Mouse (Mus musculus) CH12.LX (cell line): ENCODE measurements at regions not wholly inside any gene's neighbourhood (a gene's known extent, or its start where the extent isn't known, plus 50 kb on each side); places are given as distances from the start of the nearest gene placed in this dataset.

Experiments
- DNase-seq: peaks from one replicate; pipeline ENCODE4 v3.0.0-alpha.2; 2013; ENCODE audit errors: extremely low read depth
- H3K27ac ChIP-seq: 2 replicates; pipeline ENCODE4 v1.5.1; 2012; ENCODE audit warnings: low read depth, mild to moderate bottlenecking, control low read depth, moderate library complexity; ENCODE audit not compliant: insufficient read depth
- H3K27me3 ChIP-seq: replicated peaks from 2 replicates; pipeline ENCODE3; 2012; ENCODE audit warnings: inconsistent platforms
- H3K36me3 ChIP-seq, 2 experiments: replicated peaks in 1 of 2; 2 replicates each; pipeline versions ENCODE3 to v1.6.1; 2012; ENCODE audit warnings: inconsistent platforms in 1 of 2, low read length in 1 of 2, mild to moderate bottlenecking in 1 of 2, mixed read lengths in 1 of 2, moderate library complexity in 1 of 2; ENCODE audit not compliant: control insufficient read depth in 1 of 2, insufficient read depth in 1 of 2
- H3K4me1 ChIP-seq, 2 experiments: 2 replicates each; pipeline ENCODE4 v1.6.1; 2012; ENCODE audit warnings: inconsistent platforms in 1 of 2, moderate library complexity in 1 of 2; ENCODE audit not compliant: insufficient read depth in 2 of 2, control insufficient read depth in 1 of 2
- H3K4me2 ChIP-seq: 2 replicates; pipeline ENCODE4 v1.6.1; 2012; ENCODE audit warnings: low read depth, mild to moderate bottlenecking, control low read depth; ENCODE audit not compliant: poor library complexity, insufficient read depth, severe bottlenecking
- H3K4me3 ChIP-seq, 3 experiments: fragments of 150-350 bp in 1 of 3; sonication (generic) in 1 of 3; replicated peaks in 1 of 3; 2 replicates each; pipeline versions ENCODE3 to v1.5.1; 2011 to 2012; ENCODE audit warnings: low read depth in 2 of 3, low read length in 2 of 3, mild to moderate bottlenecking in 2 of 3, moderate library complexity in 2 of 3, control low read depth in 1 of 3, improper control_type of control experiment in 1 of 3, inconsistent platforms in 1 of 3, mixed read lengths in 1 of 3; ENCODE audit not compliant: poor library complexity in 1 of 3
- H3K79me2 ChIP-seq: replicated peaks from 2 replicates; pipeline ENCODE4 v1.6.1; 2012; ENCODE audit warnings: mild to moderate bottlenecking, moderate library complexity; ENCODE audit not compliant: control insufficient read depth, poor library complexity, insufficient read depth, severe bottlenecking; ENCODE audit errors: extremely low read depth
- H3K9ac ChIP-seq: 2 replicates; pipeline ENCODE4 v1.6.1; 2012; ENCODE audit warnings: low read depth, mild to moderate bottlenecking, control low read depth, moderate library complexity; ENCODE audit not compliant: insufficient read depth
- H3K9me3 ChIP-seq: replicated peaks from 2 replicates; pipeline ENCODE3; 2012; ENCODE audit warnings: low read length, inconsistent platforms, mixed read lengths
- BHLHE40 ChIP-seq: IDR thresholded peaks from 2 replicates; pipeline ENCODE4 v1.6.1; 2011; ENCODE audit warnings: mild to moderate bottlenecking, low read depth, low read length, improper control_type of control experiment
- CHD1 ChIP-seq: IDR thresholded peaks from 2 replicates; pipeline ENCODE4 v1.6.1; 2012; ENCODE audit warnings: low read depth, low read length, improper control_type of control experiment, inconsistent platforms
- CTCF ChIP-seq, 2 experiments: IDR thresholded peaks in 1 of 2; conservative IDR thresholded peaks in 1 of 2; 2 replicates each; pipeline ENCODE4 v1.5.1; 2011 to 2012; ENCODE audit warnings: low read depth in 2 of 2, low read length in 2 of 2, improper control_type of control experiment in 1 of 2, inconsistent platforms in 1 of 2, mild to moderate bottlenecking in 1 of 2, moderate library complexity in 1 of 2
- E2F4 ChIP-seq: IDR thresholded peaks from 2 replicates; pipeline ENCODE4 v1.6.1; 2011; ENCODE audit warnings: low read depth, low read length, improper control_type of control experiment; ENCODE audit not compliant: insufficient replicate concordance
- EP300 ChIP-seq: IDR thresholded peaks from 2 replicates; pipeline ENCODE4 v1.6.1; 2011; ENCODE audit warnings: low read length, improper control_type of control experiment
- GABPA ChIP-seq: IDR thresholded peaks from 2 replicates; pipeline ENCODE4 v1.6.1; 2012; ENCODE audit warnings: low read depth, low read length, improper control_type of control experiment, inconsistent platforms; ENCODE audit not compliant: insufficient replicate concordance
- IRF4 ChIP-seq: IDR thresholded peaks from 2 replicates; pipeline ENCODE4 v1.6.1; 2014; ENCODE audit warnings: low read depth, mild to moderate bottlenecking, inconsistent platforms, low read length, improper control_type of control experiment
- JUN ChIP-seq: IDR thresholded peaks from 2 replicates; pipeline ENCODE4 v1.6.1; 2011; ENCODE audit warnings: low read depth, mild to moderate bottlenecking, low read length, improper control_type of control experiment, moderate library complexity; ENCODE audit not compliant: insufficient read depth
- KAT2A ChIP-seq: IDR thresholded peaks from 2 replicates; pipeline ENCODE4 v1.6.1; 2012; ENCODE audit warnings: low read length, improper control_type of control experiment, inconsistent platforms; ENCODE audit not compliant: insufficient replicate concordance
- MAFK ChIP-seq: IDR thresholded peaks from 2 replicates; pipeline ENCODE4 v1.6.1; 2011; ENCODE audit warnings: low read length, improper control_type of control experiment; ENCODE audit not compliant: insufficient replicate concordance
- MAZ ChIP-seq: IDR thresholded peaks from 2 replicates; pipeline ENCODE4 v1.6.1; 2012; ENCODE audit warnings: low read depth, mild to moderate bottlenecking, inconsistent platforms, low read length, improper control_type of control experiment, moderate library complexity
- MYC ChIP-seq: IDR thresholded peaks from 2 replicates; pipeline ENCODE4 v1.6.1; 2011; ENCODE audit warnings: low read depth, mild to moderate bottlenecking, improper control_type of control experiment, low read length
- NELFE ChIP-seq: IDR thresholded peaks from 2 replicates; pipeline ENCODE4 v1.6.1; 2011; ENCODE audit warnings: low read depth, low read length, improper control_type of control experiment
- PAX5 ChIP-seq: IDR thresholded peaks from 2 replicates; pipeline ENCODE4 v1.6.1; 2012; ENCODE audit warnings: low read length, inconsistent platforms, mixed read lengths
- POLR2AphosphoS2 ChIP-seq: IDR thresholded peaks from 2 replicates; pipeline ENCODE4 v1.6.1; 2011; ENCODE audit warnings: low read depth, low read length, improper control_type of control experiment
- RAD21 ChIP-seq: IDR thresholded peaks from 2 replicates; pipeline ENCODE4 v1.6.1; 2011; ENCODE audit warnings: low read depth, mild to moderate bottlenecking, low read length, improper control_type of control experiment, moderate library complexity
- SIN3A ChIP-seq: IDR thresholded peaks from 2 replicates; pipeline ENCODE4 v1.6.1; 2012; ENCODE audit warnings: low read length, improper control_type of control experiment, inconsistent platforms
- TCF12 ChIP-seq: IDR thresholded peaks from 2 replicates; pipeline ENCODE4 v1.6.1; 2014; ENCODE audit warnings: low read depth, mild to moderate bottlenecking, inconsistent platforms, low read length, improper control_type of control experiment
- UBTF ChIP-seq: IDR thresholded peaks from 2 replicates; pipeline ENCODE4 v1.6.1; 2012; ENCODE audit warnings: low read depth, mild to moderate bottlenecking, inconsistent platforms, low read length, improper control_type of control experiment, moderate library complexity
- ZC3H11A ChIP-seq: IDR thresholded peaks from 2 replicates; pipeline ENCODE4 v1.6.1; 2012; ENCODE audit warnings: low read depth, mild to moderate bottlenecking, inconsistent platforms, low read length, improper control_type of control experiment
- ZMIZ1 ChIP-seq: IDR thresholded peaks from 2 replicates; pipeline ENCODE4 v1.6.1; 2012; ENCODE audit warnings: low read depth, mild to moderate bottlenecking, inconsistent platforms, low read length, improper control_type of control experiment
- dilution Hi-C: fragments of 300-500 bp; cut with MboI; formaldehyde crosslinking; loops from 2 replicates; pipeline ENCODE4 v1.14.3; 2020; ENCODE audit warnings: low sequenced_read_pairs; ENCODE audit not compliant: extremely low pct_unique_long_range_greater_than_20kb, extremely low pct_ligation_motif_present
- in situ Hi-C: fragments of 300-500 bp; cut with MboI; formaldehyde crosslinking; loops from 3 replicates; pipeline ENCODE4 v1.14.3; 2019; ENCODE audit warnings: low sequenced_read_pairs, low pct_ligation_motif_present, low pct_unique_long_range_greater_than_20kb, mixed read lengths

- H3K36me3 ChIP-seq, result no peaks in the 10 kb centered on the region
- H3K9me3 ChIP-seq, result no peaks in the 10 kb centered on the region
- H3K27ac ChIP-seq, result no peak overlapping the region
- H3K4me3 ChIP-seq, result no peak overlapping the region
- TF ChIP-seq ZMIZ1 (no peak), PAX5 (no peak), MAFK (no peak), NELFE (no peak), EP300 (no peak)
- in situ Hi-C loops, result no loop called here
- H3K4me2 ChIP-seq, result no peak overlapping the region
- peaks cover 22% of the 10 kb centered on the region for H3K27me3 ChIP-seq
- no peaks in the 10 kb centered on the region for H3K4me1 ChIP-seq
- no peaks in the 10 kb centered on the region for H3K79me2 ChIP-seq
- DNase-seq, result no peak
- H3K9ac ChIP-seq, result no peak overlapping the region
- dilution Hi-C loops, result no loop called here
These were observed 469.0 kb downstream of the Rps24 start for GRCm38 (mm10) chr14:24955891-24956410.

GRCm38 (mm10) chr14:24956528-24957210 is 469.7 kb downstream of the Rps24 start:
- no peak for TF ChIP-seq TCF12
- no peak for TF ChIP-seq MAZ
- TF ChIP-seq UBTF, result no peak
- TF ChIP-seq ZMIZ1, result no peak
- no peak for TF ChIP-seq RAD21
- TF ChIP-seq SIN3A, result no peak
- TF ChIP-seq E2F4, result no peak
- Histone ChIP-seq H3K27me3 (peaks cover 23% of the 10 kb centered on the region), H3K9me3 (no peaks in the 10 kb centered on the region)

GRCm38 (mm10) chr14:24957392-24957791 is 470.5 kb downstream of the Rps24 start:
- no peaks in the 10 kb centered on the region for H3K9me3 ChIP-seq
- no peak for DNase-seq
- H3K9ac ChIP-seq, result no peak overlapping the region
- no peak for TF ChIP-seq CHD1
- TF ChIP-seq TCF12, result no peak
- TF ChIP-seq MYC, result no peak
- no peak for TF ChIP-seq MAFK
- no peak for TF ChIP-seq ZC3H11A
- no peak for TF ChIP-seq PAX5
- no peak for TF ChIP-seq BHLHE40
- no peak for TF ChIP-seq CTCF (conservative IDR thresholded peaks at IDR 0.05 in 1 of 2, IDR thresholded peaks at IDR 0.05 in 1 of 2; ENCODE audit: low read depth in 2 of 2, low read length in 2 of 2)
- TF ChIP-seq RAD21, result no peak
- no peak for TF ChIP-seq IRF4
- no peak for TF ChIP-seq KAT2A
- TF ChIP-seq JUN, result no peak
- TF ChIP-seq ZMIZ1, result no peak
- no peak for TF ChIP-seq POLR2AphosphoS2
- TF ChIP-seq GABPA, result no peak
- TF ChIP-seq, all 38 proteins: peak for 0
- in situ Hi-C loops (no loop called here), dilution Hi-C loops (no loop called here)
- Histone ChIP-seq H3K27ac (no peak overlapping the region), H3K4me2 (no peak overlapping the region), H3K27me3 (peaks cover 25% of the 10 kb centered on the region), H3K79me2 (no peaks in the 10 kb centered on the region), H3K4me1 (no peaks in the 10 kb centered on the region), H3K4me3 (no peak overlapping the region), H3K36me3 (no peaks in the 10 kb centered on the region)

More at GRCm38 (mm10) chr14:24956528-24957210, 469.7 kb downstream of the Rps24 start:
- dilution Hi-C loops (no loop called here), in situ Hi-C loops (no loop called here)
- Histone ChIP-seq H3K9ac (no peak overlapping the region), H3K4me3 (no peak overlapping the region), H3K4me1 (no peaks in the 10 kb centered on the region), H3K4me2 (no peak overlapping the region), H3K36me3 (no peaks in the 10 kb centered on the region), H3K79me2 (no peaks in the 10 kb centered on the region), H3K27ac (no peak overlapping the region)
- DNase-seq, result no peak
